Mouse (Mus musculus): ENCODE measurements around the gene Hoxd11.

DNA sequence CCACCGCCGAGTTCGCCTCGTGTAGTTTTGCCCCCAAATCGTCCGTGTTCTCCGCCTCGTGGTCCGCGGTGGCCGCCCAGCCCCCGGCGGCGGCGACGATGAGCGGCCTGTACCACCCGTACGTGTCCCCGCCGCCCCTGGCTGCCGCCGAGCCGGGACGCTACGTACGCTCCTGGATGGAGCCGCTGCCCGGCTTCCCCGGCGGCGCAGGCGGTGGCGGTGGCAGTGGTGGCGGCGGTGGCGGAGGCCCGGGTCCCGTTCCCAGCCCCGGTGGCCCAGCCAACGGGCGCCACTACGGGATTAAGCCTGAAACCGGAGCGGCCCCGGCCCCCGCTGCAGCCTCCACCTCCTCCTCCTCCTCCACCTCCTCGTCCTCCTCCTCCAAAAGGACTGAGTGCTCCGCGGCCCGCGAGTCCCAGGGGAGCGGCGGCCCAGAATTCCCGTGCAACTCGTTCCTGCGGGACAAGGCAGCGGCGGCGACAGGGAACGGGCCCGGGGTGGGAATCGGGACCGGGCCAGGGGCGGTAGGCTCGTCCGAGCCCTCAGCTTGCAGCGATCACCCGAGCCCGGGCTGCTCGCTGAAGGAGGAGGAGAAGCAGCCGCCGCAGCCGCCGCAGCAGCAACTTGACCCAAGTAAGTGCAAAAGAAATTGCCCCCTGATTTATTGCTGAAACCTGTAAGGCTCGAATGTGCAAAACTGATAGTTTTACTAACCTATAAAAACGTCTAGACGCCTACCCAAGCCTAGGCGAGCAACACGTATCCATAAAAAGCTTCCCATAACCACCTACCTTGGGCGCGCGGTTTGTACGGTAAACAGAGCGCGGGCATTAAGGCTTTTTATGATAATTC is 19.1 kb downstream of the Hoxd11 start:
- no peak for TF ChIP-seq CTCF (IDR thresholded peaks at IDR 0.05; ENCODE audit: insufficient read depth, low read length)
- no peak for TF ChIP-seq POLR2A (IDR thresholded peaks at IDR 0.05; ENCODE audit: borderline replicate concordance, extremely low read depth, low read depth, low read length)
